ENCODE assay signal across 9 mouse cellular contexts in genomic region chr11:78358330-78359007, GRCm38 (mm10). TPM values are rescaled to one million over a fixed set of nuclear protein-coding genes. Genes with fewer than 3 reads are reported as not detected.
DNase-seq lines count a peak whose midpoint lies in the region; ATAC-seq and TF ChIP-seq lines count a peak whose summit lies in the region.
"Had no signal": no experiment of that assay in that cellular context is flagged by ENCODE, and none has a peak within 500 bp of the region (broad histone marks: within the 10 kb centered on the region; RNA-seq: fewer than 3 reads in every experiment).

No protein-coding gene starts in this region.

- no peaks in the 10 kb centered on the region for H3K27me3 ChIP-seq in heart, adult 2 months (ENCODE audit: control insufficient read depth, insufficient read depth, low read length)
- H3K27me3 ChIP-seq in G1E (ENCODE audit: insufficient read depth, low read length), result peaks cover 33% of the 10 kb centered on the region

- no peaks in the 10 kb centered on the region for H3K36me3 ChIP-seq in heart, adult 2 months (ENCODE audit: control insufficient read depth, insufficient read depth, low read length)
- no peaks in the 10 kb centered on the region for H3K36me3 ChIP-seq in G1E (replicated peaks)

- 21% methylated on average over 22 of the region's 22 CpGs for WGBS in heart, adult 2 months

- no peaks in the 10 kb centered on the region for H3K79me2 ChIP-seq in heart, adult 2 months (replicated peaks; ENCODE audit: control insufficient read depth, insufficient read depth, low read length)

- H3K4me1 ChIP-seq in heart, adult 2 months (ENCODE audit: control insufficient read depth, insufficient read depth, low read length), result no peaks in the 10 kb centered on the region
- H3K4me1 ChIP-seq in G1E (ENCODE audit: insufficient read depth, low read depth, low read length), result peaks cover 25% of the 10 kb centered on the region

- no peak overlapping the region for H3K4me3 ChIP-seq in heart, adult 2 months
- H3K4me3 ChIP-seq in G1E (ENCODE audit: low read depth, low read length), result no peak overlapping the region

- no peak overlapping the region for H3K27ac ChIP-seq in heart, adult 2 months

- no peak for DNase-seq in heart, adult 2 months
- DNase-seq in heart, adult 9 months (ENCODE audit: low spot score in 2 of 2), result no peak
- DNase-seq in 416B (ENCODE audit: low read depth) (peak; percentile 59), G1E (ENCODE audit: low spot score) (no peak)
- DNase-seq in induced T-regulatory cell, adult 2 months (ENCODE audit: low read depth), result peak; percentile 72
- DNase-seq in retina, postnatal 1 day, result peak; percentile 65
- DNase-seq in urinary bladder, postnatal 10 days (ENCODE audit: low spot score), result no peak
- no peak for DNase-seq in heart, adult 11 months

- TF ChIP-seq POLR2A in heart, adult 2 months (IDR thresholded peaks at IDR 0.05; ENCODE audit: insufficient read depth, low read depth, low read length), result no peak

- ATAC-seq in G1E (ENCODE audit: extremely low read depth, insufficient number of reproducible peaks, low FRiP score, poor library complexity, severe bottlenecking), result no peak

- no peak for TF ChIP-seq EP300 in heart, adult 2 months (IDR thresholded peaks at IDR 0.05; ENCODE audit: insufficient read depth, low read depth, low read length)

- H3K9me3 ChIP-seq in G1E (replicated peaks), result no peaks in the 10 kb centered on the region

- no peak overlapping the region for H3K9ac ChIP-seq in heart, adult 2 months (ENCODE audit: low read depth, low read length)

- intact Hi-C loops in heart, adult 2 months (cut with DNase I), result no loop called here

- peak; percentile 68 for TF ChIP-seq CTCF in heart, adult 2 months (IDR thresholded peaks at IDR 0.05)
- peak; percentile 63 for TF ChIP-seq CTCF in G1E (IDR thresholded peaks at IDR 0.05; ENCODE audit: low read depth, low read length)

RNA-seq across cellular contexts. Expression of gene Unc119, which starts 15.2 kb away (rescaled TPM):
- 1 to 10 TPM; 4.6 to 4.9 TPM for total RNA-seq in heart, adult 2 months (2021)
- polyA plus RNA-seq in heart, adult 2 months (2012; rRNA removed), result 16.8 and 17.8 TPM in 2 replicates
- total RNA-seq in G1E (2014; fragmentation: Nextera tagmentation) (4.3 and 6.7 TPM in 2 replicates), G1E (2017) (10.3 and 11.8 TPM in 2 replicates)
- 8.2 and 8.8 TPM in 2 replicates for polyA plus RNA-seq in G1E (2012)

RNA-seq across cellular contexts. Expression of gene Foxn1, which starts 27.9 kb away (rescaled TPM):
- not detected for total RNA-seq in heart, adult 2 months (2021)
- not detected in 2 replicates for polyA plus RNA-seq in heart, adult 2 months (2012; rRNA removed)
- total RNA-seq in G1E (2014; fragmentation: Nextera tagmentation) (not detected in 2 replicates), G1E (2017) (0.05 TPM in 1 of 2 replicates, not detected in the other)
- not detected in 2 replicates for polyA plus RNA-seq in G1E (2012)
- total RNA-seq: layer of hippocampus, adult 18-20 months had no signal

RNA-seq across cellular contexts. Expression of gene Pigs, which starts 30.3 kb away (rescaled TPM):
- total RNA-seq in heart, adult 2 months (2021), result 10 to 100 TPM; 20.7 to 25.4 TPM
- polyA plus RNA-seq in heart, adult 2 months (2012; rRNA removed), result 39.7 and 47.1 TPM in 2 replicates
- total RNA-seq in G1E (2014; fragmentation: Nextera tagmentation) (30.5 and 36.8 TPM in 2 replicates), G1E (2017) (13.9 and 14.1 TPM in 2 replicates)
- 60.4 and 74.5 TPM in 2 replicates for polyA plus RNA-seq in G1E (2012)

RNA-seq across cellular contexts. Expression of gene Aldoc, which starts 35.7 kb away (rescaled TPM):
- total RNA-seq in heart, adult 2 months (2021), result under 1 TPM; 0.73 to 0.80 TPM
- 0.45 and 0.56 TPM in 2 replicates for polyA plus RNA-seq in heart, adult 2 months (2012; rRNA removed)
- total RNA-seq in G1E (2014; fragmentation: Nextera tagmentation), result 0.83 and 4.3 TPM in 2 replicates
- total RNA-seq in G1E (2017), result 10.2 and 12.9 TPM in 2 replicates
- 7.2 and 10.6 TPM in 2 replicates for polyA plus RNA-seq in G1E (2012)

RNA-seq across cellular contexts. Expression of gene Spag5, which starts 57.1 kb away (rescaled TPM):
- under 1 TPM; 0.27 to 0.42 TPM for total RNA-seq in heart, adult 2 months (2021)
- 0.64 and 0.94 TPM in 2 replicates for polyA plus RNA-seq in heart, adult 2 months (2012; rRNA removed)
- 70.7 and 71.3 TPM in 2 replicates for total RNA-seq in G1E (2014; fragmentation: Nextera tagmentation)
- 60.8 and 66.5 TPM in 2 replicates for total RNA-seq in G1E (2017)
- polyA plus RNA-seq in G1E (2012), result 55.3 and 77.5 TPM in 2 replicates

Comparison
In these comparisons a context has a peak if more than half of its experiments do, and no peak if none do; other contexts are left out.
1. DNase-seq: peak in 416B (single experiment), induced T-regulatory cell, adult 2 months (single experiment) and retina, postnatal 1 day (single experiment); none in heart, adult 2 months (0 of 2), heart, adult 9 months (0 of 2), G1E (single experiment), urinary bladder, postnatal 10 days (single experiment) and heart, adult 11 months (single experiment).